Mouse (Mus musculus): ENCODE data around the gene Ptprh. TPM values are rescaled to one million over a fixed set of nuclear protein-coding genes. Genes with fewer than 3 reads are reported as not detected.

The Ptprh gene
- polyA plus RNA-seq (2021; fragmentation: Nextera tagmentation): 0.26 and 0.45 TPM in 2 replicates
- long read RNA-seq, experiment 1, partial matches to known transcripts: 2 of 6 reads
- long read RNA-seq, experiment 1, other reads (novel, unspliced or antisense): 4 of 6 reads
- long read RNA-seq, experiment 2: 0 reads

GRCm38 (mm10) chr7:4603873-4604272 is at the start of gene Ptprh:
Ptprh (minus strand) TSS chr7:4604041.

GRCm38 (mm10) chr7:4631031-4631430 is 27.2 kb upstream of the Ptprh start, which contains the start of gene Tmem86b:
Tmem86b (minus strand) TSS chr7:4631422.

GRCm38 (mm10) chr7:4547221-4547641 is 56.6 kb downstream of the Ptprh start, which contains the start of gene Syt5:
Syt5 (minus strand) TSS chr7:4547541.

GRCm38 (mm10) chr7:4532005-4532729 is 71.7 kb downstream of the Ptprh start, which contains the start of gene Dnaaf3:
Dnaaf3 (minus strand) TSS chr7:4532453.

GRCm38 (mm10) chr7:4524212-4524922 is 79.5 kb downstream of the Ptprh start, which contains the start of gene Tnni3:
Tnni3 (minus strand) TSS chr7:4524229.

GRCm38 (mm10) chr7:4516332-4517050 is 87.3 kb downstream of the Ptprh start, which contains the start of gene Tnnt1:
Tnnt1 (minus strand) TSS chr7:4516382.

GRCm38 (mm10) chr7:4501558-4502397 is 102.1 kb downstream of the Ptprh start, which contains the start of gene Ppp1r12c:
Ppp1r12c (minus strand) TSS chr7:4501680.

Other genes starting within 250 kb of the Ptprh start
- gene Gp6, start 206.3 kb downstream of the Ptprh start, polyA plus RNA-seq (2021; fragmentation: Nextera tagmentation): not detected in 2 replicates
- gene Rdh13, start 158.4 kb downstream of the Ptprh start, polyA plus RNA-seq (2021; fragmentation: Nextera tagmentation): 24.3 and 35.4 TPM in 2 replicates
- gene Eps8l1, start 143.4 kb downstream of the Ptprh start, polyA plus RNA-seq (2021; fragmentation: Nextera tagmentation): 2.8 and 4.0 TPM in 2 replicates
- gene Ppp1r12c, start 102.4 kb downstream of the Ptprh start, polyA plus RNA-seq (2021; fragmentation: Nextera tagmentation): 18.1 and 20.2 TPM in 2 replicates
- 7.3 and 8.6 TPM in 2 replicates for gene Tnnt1, start 87.7 kb downstream of the Ptprh start, polyA plus RNA-seq (2021; fragmentation: Nextera tagmentation)
- gene Tnni3, start 79.8 kb downstream of the Ptprh start, polyA plus RNA-seq (2021; fragmentation: Nextera tagmentation): 0.43 TPM in 1 of 2 replicates, not detected in the other
- gene Dnaaf3, start 71.6 kb downstream of the Ptprh start, polyA plus RNA-seq (2021; fragmentation: Nextera tagmentation): 0.09 and 0.18 TPM in 2 replicates
- 300 and 304 TPM in 2 replicates for gene Syt5, start 56.5 kb downstream of the Ptprh start, polyA plus RNA-seq (2021; fragmentation: Nextera tagmentation)
- gene Tmem86b, start 27.4 kb upstream of the Ptprh start, polyA plus RNA-seq (2021; fragmentation: Nextera tagmentation): 0.40 TPM in 2 replicates
- 4.6 and 8.6 TPM in 2 replicates for gene Ppp6r1, start 55.0 kb upstream of the Ptprh start, polyA plus RNA-seq (2021; fragmentation: Nextera tagmentation)
- 128 and 156 TPM in 2 replicates for gene Hspbp1, start 81.0 kb upstream of the Ptprh start, polyA plus RNA-seq (2021; fragmentation: Nextera tagmentation)
- gene Brsk1, start 86.6 kb upstream of the Ptprh start, polyA plus RNA-seq (2021; fragmentation: Nextera tagmentation): 5.6 and 6.8 TPM in 2 replicates
- 0.25 TPM in 1 of 2 replicates, not detected in the other for gene Tmem150b, start 121.2 kb upstream of the Ptprh start, polyA plus RNA-seq (2021; fragmentation: Nextera tagmentation)
- gene Kmt5c, start 136.1 kb upstream of the Ptprh start, polyA plus RNA-seq (2021; fragmentation: Nextera tagmentation): 4.4 and 5.7 TPM in 2 replicates
- gene Cox6b2, start 149.1 kb upstream of the Ptprh start, polyA plus RNA-seq (2021; fragmentation: Nextera tagmentation): 14.4 and 16.7 TPM in 2 replicates
- not detected in 2 replicates for gene Fam71e2, start 167.3 kb upstream of the Ptprh start, polyA plus RNA-seq (2021; fragmentation: Nextera tagmentation)
- gene Il11, start 178.8 kb upstream of the Ptprh start, polyA plus RNA-seq (2021; fragmentation: Nextera tagmentation): 0.19 and 0.39 TPM in 2 replicates
- not detected in 2 replicates for gene Tmem190, start 178.9 kb upstream of the Ptprh start, polyA plus RNA-seq (2021; fragmentation: Nextera tagmentation)
- 3.3 and 11.7 TPM in 2 replicates for gene Tmem238, start 185.6 kb upstream of the Ptprh start, polyA plus RNA-seq (2021; fragmentation: Nextera tagmentation)
- 1,133 and 1,160 TPM in 2 replicates for gene Rpl28, start 188.8 kb upstream of the Ptprh start, polyA plus RNA-seq (2021; fragmentation: Nextera tagmentation)
- gene Ube2s, start 208.5 kb upstream of the Ptprh start, polyA plus RNA-seq (2021; fragmentation: Nextera tagmentation): 17.9 and 212 TPM in 2 replicates
- gene Shisa7, start 240.7 kb upstream of the Ptprh start, polyA plus RNA-seq (2021; fragmentation: Nextera tagmentation): 11.2 and 11.4 TPM in 2 replicates